Mouse (Mus musculus): ENCODE results near the gene Colq.
"Not testable (repeated sequence)": the region's sequence is repeated elsewhere in the genome, so short reads cannot be mapped to it uniquely, and the experiment has no call there.

The Colq gene

DNA sequence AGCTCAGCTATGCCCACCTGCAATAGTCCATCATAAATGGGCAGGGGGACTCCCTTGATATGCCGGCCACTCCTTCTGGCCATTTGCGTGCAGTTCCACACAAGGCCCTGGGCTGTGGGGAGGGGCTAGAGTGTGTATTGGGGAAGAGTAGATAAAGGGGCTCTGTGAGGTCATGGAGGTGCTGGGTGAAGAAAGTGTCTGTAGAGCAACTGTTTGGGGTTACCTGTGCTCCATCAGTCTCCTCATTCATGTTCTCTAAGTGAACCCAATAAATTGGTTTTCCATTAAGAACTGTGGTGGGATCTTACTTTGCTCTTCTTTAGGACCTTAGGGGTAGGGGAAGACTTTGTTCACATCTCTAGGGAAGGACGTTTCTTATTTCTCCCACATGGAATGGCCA is at the start of gene Colq:
Gene Colq, minus strand, starts transcription at position 101 of the 400 bp plus-strand sequence.
- no peak for DNase-seq (ENCODE audit: low spot score)

GRCm38 (mm10) chr14:31640346-31640889 is 49.3 kb upstream of the Colq start, which contains the start of gene Gm49387:
Gene Gm49387 (minus strand): TSS chr14:31640878.
- no peak for DNase-seq (ENCODE audit: low spot score)

DNA sequence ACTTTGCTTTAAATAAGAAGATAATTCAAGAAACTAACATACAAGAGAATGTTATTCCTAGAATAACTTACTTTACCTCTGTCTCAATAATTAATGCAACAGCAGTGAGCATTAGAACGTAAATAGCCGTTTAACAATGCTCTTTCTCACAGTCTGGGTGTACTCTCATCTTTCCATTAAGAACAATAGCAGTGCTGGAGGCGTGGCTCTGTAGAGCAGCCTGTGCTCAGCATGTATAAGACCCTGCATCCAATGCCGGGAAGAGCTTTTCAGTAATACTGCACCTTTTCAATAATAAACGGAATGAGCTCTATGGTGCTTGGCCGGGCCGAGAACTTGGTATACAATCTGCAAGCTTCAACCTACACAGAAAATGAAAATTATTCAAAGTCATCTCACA is 39.5 kb upstream of the Colq start:
- no peak for DNase-seq (ENCODE audit: low spot score)

DNA sequence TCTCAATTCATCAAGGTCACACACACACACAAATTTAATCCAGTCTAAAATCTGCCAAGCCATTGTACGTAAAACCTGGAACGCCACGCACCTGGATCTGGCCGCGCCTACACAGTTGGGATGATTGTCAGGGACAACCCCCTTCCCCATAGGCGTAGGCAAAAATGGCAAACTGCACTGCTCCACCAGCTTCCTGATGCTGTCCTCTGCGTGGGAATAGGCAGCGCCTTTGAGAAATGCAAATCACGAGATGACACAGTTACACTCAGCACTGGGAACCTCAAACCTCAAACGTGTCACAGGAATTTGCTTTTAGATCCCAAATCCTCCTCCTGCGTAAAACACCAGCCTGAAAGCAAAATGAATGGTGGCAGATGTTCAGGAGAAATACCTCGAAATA is 31.6 kb upstream of the Colq start:
- no peak for DNase-seq (ENCODE audit: low spot score)

GRCm38 (mm10) chr14:31620591-31621223 is 29.6 kb upstream of the Colq start:
- DNase-seq (ENCODE audit: low spot score), result no peak

- no peak for DNase-seq (ENCODE audit: low spot score)
Measured at GRCm38 (mm10) chr14:31617997-31618396, 26.9 kb upstream of the Colq start.

- DNase-seq (ENCODE audit: low spot score), result peak; percentile 21
Measured at GRCm38 (mm10) chr14:31617204-31617603, 26.1 kb upstream of the Colq start.

DNA sequence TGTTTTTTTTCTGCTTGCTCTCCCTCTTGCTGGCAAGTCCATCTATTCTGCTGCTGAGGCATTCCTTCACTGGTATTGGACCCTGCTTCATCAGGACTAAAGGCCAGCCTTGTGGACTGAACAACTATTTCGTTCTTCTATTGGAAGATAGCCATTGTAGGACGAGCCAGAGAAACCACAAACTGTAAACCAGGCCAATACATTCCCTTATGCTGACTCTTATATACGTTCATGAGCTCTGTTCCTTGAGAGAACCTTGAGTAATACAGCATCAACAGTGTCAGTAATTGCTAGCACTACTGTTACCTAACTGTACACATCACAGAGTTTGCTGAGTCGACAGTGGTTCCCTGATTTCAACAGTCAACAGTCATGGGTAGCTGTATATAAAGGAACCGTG is 22.5 kb upstream of the Colq start:
- DNase-seq (ENCODE audit: low spot score), result no peak

GRCm38 (mm10) chr14:31611986-31612385 is 20.8 kb upstream of the Colq start:
- DNase-seq (ENCODE audit: low spot score), result no peak

GRCm38 (mm10) chr14:31605514-31605913 is 14.4 kb upstream of the Colq start:
- DNase-seq (ENCODE audit: low spot score), result no peak

GRCm38 (mm10) chr14:31604916-31605315 is 13.8 kb upstream of the Colq start:
- DNase-seq (ENCODE audit: low spot score), result no peak

GRCm38 (mm10) chr14:31602616-31602979 is 11.5 kb upstream of the Colq start:
- not testable (repeated sequence) for DNase-seq (ENCODE audit: low spot score)

GRCm38 (mm10) chr14:31601908-31602615 is 10.9 kb upstream of the Colq start:
- DNase-seq (ENCODE audit: low spot score), result no peak

- DNase-seq (ENCODE audit: low spot score), result no peak
Measured at GRCm38 (mm10) chr14:31597446-31597845, 6.3 kb upstream of the Colq start.

GRCm38 (mm10) chr14:31596408-31596807 is 5.3 kb upstream of the Colq start:
- DNase-seq (ENCODE audit: low spot score), result no peak

GRCm38 (mm10) chr14:31594693-31595092 is 3.5 kb upstream of the Colq start:
- no peak for DNase-seq (ENCODE audit: low spot score)

DNA sequence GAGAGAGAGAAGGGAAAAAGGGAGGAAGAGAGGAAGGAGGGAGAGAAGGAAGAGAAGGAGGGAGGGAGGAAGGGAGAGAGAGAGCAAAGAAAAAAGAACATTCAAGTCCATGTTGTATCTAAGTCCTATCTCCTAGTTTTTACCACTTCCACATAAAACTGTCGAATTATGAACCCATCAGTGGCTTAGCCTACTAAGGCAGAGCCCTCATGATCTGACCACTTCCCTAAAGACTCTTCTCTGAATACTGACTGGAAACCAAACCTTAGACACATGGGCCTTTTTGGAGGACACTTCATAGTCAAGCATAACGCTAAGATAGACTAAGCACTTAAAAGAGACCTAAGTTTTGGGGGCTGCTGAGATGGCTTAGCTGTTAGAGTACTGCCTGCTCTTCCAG is 1.9 kb upstream of the Colq start:
- no peak for DNase-seq (ENCODE audit: low spot score)

DNA sequence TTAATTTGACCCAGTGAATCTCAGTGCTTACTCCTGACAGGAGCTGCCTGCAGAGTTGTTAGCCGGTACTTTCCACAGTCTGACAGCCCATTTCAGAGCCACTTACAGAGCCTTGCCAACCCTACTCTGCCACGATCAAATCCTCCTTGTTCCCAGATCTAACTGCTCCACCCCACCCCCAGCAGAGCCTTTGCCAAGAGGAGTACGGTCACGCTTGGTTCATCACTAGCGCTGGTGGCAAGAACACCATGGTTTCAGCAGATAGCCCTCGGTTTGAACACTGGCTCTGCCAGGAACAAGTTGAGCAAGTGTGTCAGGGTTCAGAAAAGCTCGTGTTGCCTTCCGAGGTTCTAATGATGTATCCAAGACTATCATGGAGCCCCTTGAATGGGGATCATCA is 4.7 kb downstream of the Colq start:
- DNase-seq (ENCODE audit: low spot score), result no peak

- DNase-seq (ENCODE audit: low spot score), result no peak
Measured at GRCm38 (mm10) chr14:31583082-31583481, 8.1 kb downstream of the Colq start.

- no peak for DNase-seq (ENCODE audit: low spot score)
Measured at GRCm38 (mm10) chr14:31577966-31578735, 13.0 kb downstream of the Colq start.

GRCm38 (mm10) chr14:31576846-31577697 is 14.1 kb downstream of the Colq start:
- DNase-seq (ENCODE audit: low spot score), result no peak

DNA sequence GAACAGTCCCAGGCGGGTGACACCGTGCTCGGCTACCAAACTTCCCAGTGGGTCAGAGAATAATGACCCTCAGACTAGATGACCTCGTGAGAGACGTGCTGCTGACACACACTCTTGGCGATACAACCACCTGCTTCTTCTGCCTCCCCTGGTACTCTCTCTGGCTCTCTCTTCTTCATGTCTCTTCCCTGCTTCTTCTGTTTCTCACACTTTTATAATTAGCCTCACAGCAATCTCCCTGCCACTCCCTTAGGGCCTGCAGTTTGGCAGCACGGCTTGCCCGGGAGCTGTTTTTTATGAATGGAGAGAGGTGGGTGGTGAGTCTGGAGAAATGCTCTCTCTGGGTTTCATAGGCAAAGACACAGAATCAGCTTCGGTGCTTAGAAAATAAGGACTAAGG is 15.3 kb downstream of the Colq start:
- no peak for DNase-seq (ENCODE audit: low spot score)

All from layer of hippocampus, adult 11-12 months (tissue).